Mouse (Mus musculus) forebrain, embryonic 12.5 days (tissue): Measurements from ENCODE around the gene Zc3h8. TPM values are rescaled to one million over a fixed set of nuclear protein-coding genes. Genes with fewer than 3 reads are reported as not detected.

ENCODE experiments used
- ATAC-seq: fragments of 200-750 bp; cut with Nextera tagmentation; 2 replicates; pipeline ENCODE4 v1.8.0; 2017; ENCODE audit warnings: moderate TSS enrichment; ENCODE audit not compliant: low FRiP score
- H3K27ac ChIP-seq: fragments of 300-500 bp; sonication (generic); 2 replicates; pipeline ENCODE4 v1.5.1; 2016; ENCODE audit warnings: mild to moderate bottlenecking
- H3K27me3 ChIP-seq: fragments of 300-500 bp; sonication (generic); 2 replicates; pipeline ENCODE4 v1.6.1; 2016; ENCODE audit warnings: mild to moderate bottlenecking
- H3K36me3 ChIP-seq: fragments of 300-500 bp; sonication (generic); replicated peaks from 2 replicates; pipeline ENCODE4 v1.6.1; 2016; ENCODE audit warnings: mild to moderate bottlenecking
- H3K4me1 ChIP-seq: fragments of 300-500 bp; sonication (generic); 2 replicates; pipeline ENCODE4 v1.6.1; 2016
- H3K4me2 ChIP-seq: fragments of 300-500 bp; sonication (generic); 2 replicates; pipeline ENCODE4 v1.6.1; 2016; ENCODE audit warnings: mild to moderate bottlenecking, moderate library complexity
- H3K4me3 ChIP-seq: fragments of 300-500 bp; sonication (generic); replicated peaks from 2 replicates; pipeline ENCODE4 v1.5.1; 2016; ENCODE audit warnings: mild to moderate bottlenecking
- H3K9ac ChIP-seq: fragments of 300-500 bp; sonication (generic); 2 replicates; pipeline ENCODE4 v1.6.1; 2016; ENCODE audit warnings: mild to moderate bottlenecking
- H3K9me3 ChIP-seq: fragments of 300-500 bp; sonication (generic); 2 replicates; pipeline ENCODE4 v1.6.1; 2016
- WGBS: fragments of 180-500 bp; shearing (Covaris S2); methylation state at CpG from one replicate; pipeline ENCODE4 v1.1.7; 2016; 5-methylcytosine and 5-hydroxymethylcytosine counted together
- polyA plus RNA-seq: library from polyadenylated mRNA; unstranded; fragments of >200 nt; fragmentation: Nextera tagmentation; extraction: Ambion mirVana; gene quantifications from 2 replicates; pipeline ENCODE4 v1.2.1, GENCODE M21; 2016

Zc3h8 gene
- polyA plus RNA-seq, 1 experiment from 2014 or later: 8.7 TPM

DNA sequence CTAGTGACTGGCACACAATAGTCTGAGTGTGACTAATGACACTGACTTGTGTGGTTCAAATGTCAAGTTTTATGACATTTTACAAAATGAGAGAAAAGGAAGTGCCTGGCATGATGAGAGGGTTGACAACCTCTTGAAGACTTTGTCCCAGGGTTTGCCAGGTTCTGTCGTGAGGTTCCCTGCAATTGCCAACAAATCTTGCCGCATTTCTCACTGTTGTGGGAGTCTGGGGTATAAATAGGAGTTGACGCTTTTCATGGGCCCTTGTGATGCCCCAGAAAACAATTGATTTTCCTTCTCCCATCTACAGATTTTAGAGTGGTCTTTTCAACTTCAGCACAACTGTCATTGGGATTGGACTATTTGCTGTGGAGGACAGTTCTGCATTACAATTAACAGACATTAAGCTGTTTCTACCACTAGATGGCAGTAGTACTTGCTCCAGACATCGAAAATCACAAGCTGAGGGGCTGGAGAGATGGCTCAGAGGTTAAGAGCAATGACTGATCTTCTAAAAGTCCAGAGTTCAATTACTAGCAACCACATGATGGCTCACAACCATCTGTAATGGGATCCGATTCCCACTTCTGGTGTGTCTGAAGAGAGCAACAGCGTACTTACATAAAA is 4.2 kb upstream of the Zc3h8 start:
- H3K27ac ChIP-seq: no peak overlapping the region
- no peak overlapping the region for H3K4me3 ChIP-seq
- no peak overlapping the region for H3K4me2 ChIP-seq
- H3K27me3 ChIP-seq: peaks cover 10% of the 10 kb centered on the region; the same call in 1 of the 2 replicates
- 34% methylated on average over 6 of the region's 6 CpGs for WGBS
- no peak for ATAC-seq
- no peak overlapping the region for H3K9ac ChIP-seq
- no peaks in the 10 kb centered on the region for H3K9me3 ChIP-seq
- no peaks in the 10 kb centered on the region for H3K36me3 ChIP-seq
- no peaks in the 10 kb centered on the region for H3K4me1 ChIP-seq

DNA sequence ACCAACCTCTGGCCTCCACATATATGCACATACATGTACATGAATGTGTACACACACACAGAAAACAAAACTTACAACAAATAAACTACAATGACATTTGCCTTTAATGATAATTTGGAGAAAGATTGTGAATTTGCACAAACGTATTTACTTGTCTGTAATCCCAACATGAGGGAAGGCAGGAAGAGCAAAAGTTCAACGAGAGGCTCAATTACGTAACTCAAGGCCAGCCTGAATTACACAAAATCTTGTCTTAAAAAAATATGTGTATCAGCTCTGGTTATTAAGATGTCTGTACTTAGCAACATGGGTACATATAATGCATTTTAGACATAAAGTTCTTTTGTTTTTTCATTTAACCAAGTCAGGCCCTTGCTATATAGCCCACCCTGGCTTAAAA is 7.6 kb downstream of the Zc3h8 start:
- H3K4me1 ChIP-seq: no peaks in the 10 kb centered on the region
- ATAC-seq: no peak
- no peaks in the 10 kb centered on the region for H3K9me3 ChIP-seq
- no peaks in the 10 kb centered on the region for H3K27me3 ChIP-seq
- WGBS: 94% methylated on average over 3 of the region's 3 CpGs
- no peak overlapping the region for H3K27ac ChIP-seq
- no peak overlapping the region for H3K4me3 ChIP-seq
- no peak overlapping the region for H3K9ac ChIP-seq
- no peak overlapping the region for H3K4me2 ChIP-seq
- H3K36me3 ChIP-seq: peaks cover 20% of the 10 kb centered on the region

DNA sequence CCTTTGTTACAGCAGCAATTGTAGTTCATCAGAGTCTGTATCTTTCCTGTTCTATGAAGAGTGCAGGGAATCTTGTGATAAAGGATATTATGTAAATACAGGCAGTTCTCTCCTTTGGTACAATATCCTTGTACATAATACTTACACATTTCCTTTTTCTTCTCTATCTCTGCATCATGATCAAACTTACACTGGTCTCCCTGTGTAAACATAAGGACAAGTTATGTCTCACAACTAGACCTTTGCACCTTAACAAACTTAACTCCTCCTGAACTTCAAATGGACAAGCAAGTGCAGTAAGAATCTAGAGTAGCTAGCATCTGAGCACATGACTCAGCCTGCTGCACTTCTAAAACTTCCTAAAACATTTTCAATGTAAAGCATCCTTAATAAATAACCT is 13.2 kb downstream of the Zc3h8 start:
- peaks cover 34% of the 10 kb centered on the region for H3K36me3 ChIP-seq
- no peaks in the 10 kb centered on the region for H3K27me3 ChIP-seq
- no peak for ATAC-seq

DNA sequence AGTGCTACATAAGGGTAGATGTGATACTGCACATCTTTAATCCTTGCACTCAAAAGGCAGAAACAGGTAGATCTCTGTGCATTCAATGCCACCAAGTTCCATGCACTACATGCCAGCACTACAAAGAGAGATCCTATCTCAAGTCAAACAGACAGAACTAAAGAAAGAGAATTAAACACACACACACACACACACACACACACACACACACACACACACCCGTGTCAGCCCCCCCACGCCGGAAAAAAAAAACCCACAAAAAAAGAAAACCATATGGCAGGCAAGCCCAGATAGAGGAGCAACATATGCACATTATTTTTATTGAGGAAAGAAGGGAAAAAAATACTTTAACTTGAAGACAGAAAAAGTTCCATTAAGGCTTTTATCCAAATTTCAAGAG is 15.4 kb downstream of the Zc3h8 start:
- no peaks in the 10 kb centered on the region for H3K27me3 ChIP-seq
- no peaks in the 10 kb centered on the region for H3K4me1 ChIP-seq
- H3K27ac ChIP-seq: no peak overlapping the region
- WGBS: 93% methylated on average over 3 of the region's 3 CpGs
- no peak overlapping the region for H3K4me2 ChIP-seq
- H3K4me3 ChIP-seq: no peak overlapping the region
- H3K9me3 ChIP-seq: no peaks in the 10 kb centered on the region
- no peak for ATAC-seq
- no peak overlapping the region for H3K9ac ChIP-seq
- H3K36me3 ChIP-seq: peaks cover 35% of the 10 kb centered on the region

More for the DNA sequence above, 13.2 kb downstream of the Zc3h8 start:
- Histone ChIP-seq H3K4me1 (no peaks in the 10 kb centered on the region), H3K9me3 (no peaks in the 10 kb centered on the region), H3K27ac (no peak overlapping the region), H3K9ac (no peak overlapping the region), H3K4me3 (no peak overlapping the region), H3K4me2 (no peak overlapping the region)

DNA sequence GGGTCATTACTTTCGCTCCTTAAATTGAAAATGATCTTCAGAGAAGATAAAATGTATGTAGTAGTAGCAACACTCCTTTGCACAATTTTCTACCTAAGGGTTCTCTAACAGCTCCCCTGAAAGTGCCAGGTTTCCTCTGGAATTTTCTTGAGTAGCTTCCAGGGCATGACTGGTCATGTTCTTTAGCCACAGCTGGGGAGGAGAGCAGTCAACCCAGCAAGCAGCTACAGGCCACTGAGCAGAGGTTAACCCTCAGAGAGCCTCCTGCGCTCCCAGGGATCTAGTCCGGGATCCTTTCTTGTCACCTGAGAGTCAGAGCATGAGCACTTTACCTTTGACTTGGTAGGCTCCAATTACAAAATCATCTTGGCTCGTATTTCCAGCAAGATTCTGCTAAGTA is 19.1 kb downstream of the Zc3h8 start:
- Histone ChIP-seq H3K9me3 (no peaks in the 10 kb centered on the region), H3K36me3 (peaks cover 27% of the 10 kb centered on the region), H3K9ac (no peak overlapping the region), H3K27ac (no peak overlapping the region), H3K27me3 (no peaks in the 10 kb centered on the region), H3K4me3 (no peak overlapping the region), H3K4me2 (no peak overlapping the region), H3K4me1 (no peaks in the 10 kb centered on the region)
- WGBS: 92% methylated on average over 4 of the region's 4 CpGs
- ATAC-seq: no peak

DNA sequence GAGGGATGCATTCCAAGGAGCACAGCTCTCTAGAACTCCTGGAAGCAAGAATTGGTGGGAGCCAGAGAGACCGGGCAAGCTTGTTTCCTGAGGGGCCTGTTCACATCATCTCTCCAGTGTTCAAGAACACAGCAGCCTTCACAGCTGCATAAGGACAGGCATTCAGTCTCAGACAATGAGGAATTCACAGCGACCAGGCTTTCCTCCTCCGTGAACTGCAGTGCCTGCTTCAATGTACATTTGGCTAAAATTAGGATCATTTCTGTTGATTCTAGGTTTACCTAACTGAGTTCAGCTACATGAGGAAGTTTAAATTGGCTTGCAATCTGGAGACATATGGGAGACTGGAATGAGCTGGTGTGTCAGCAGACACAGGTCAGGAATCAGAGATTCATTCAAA is 27.3 kb downstream of the Zc3h8 start:
- H3K36me3 ChIP-seq: no peaks in the 10 kb centered on the region
- H3K9ac ChIP-seq: no peak overlapping the region
- no peak overlapping the region for H3K4me2 ChIP-seq
- no peak for ATAC-seq
- H3K27me3 ChIP-seq: 0 out of 2 replicates have a peak, but pooled peaks cover 3% of the 10 kb centered on the region
- 68% methylated on average over 3 of the region's 3 CpGs for WGBS
- H3K9me3 ChIP-seq: no peaks in the 10 kb centered on the region
- no peak overlapping the region for H3K4me3 ChIP-seq
- no peaks in the 10 kb centered on the region for H3K4me1 ChIP-seq
- H3K27ac ChIP-seq: no peak overlapping the region

DNA sequence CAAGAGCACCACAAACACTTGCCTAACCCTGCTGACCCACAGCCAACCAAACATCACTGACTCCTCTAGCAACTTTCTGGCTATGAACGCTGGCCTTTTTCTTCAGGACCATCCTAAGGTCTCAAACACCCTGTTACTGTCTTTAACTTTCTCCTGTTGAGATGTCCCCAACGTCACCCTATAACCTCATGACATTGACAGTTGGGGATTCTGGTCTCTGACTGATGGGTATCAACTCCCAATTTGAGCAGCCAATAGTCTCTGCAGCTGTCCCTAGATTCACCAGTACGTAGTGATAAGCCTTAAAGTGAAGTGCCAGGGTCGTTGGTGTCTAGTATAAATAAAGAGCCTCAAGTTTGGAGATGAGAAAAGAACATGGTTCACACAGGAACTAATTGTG is 28.9 kb downstream of the Zc3h8 start:
- Histone ChIP-seq H3K4me3 (no peak overlapping the region), H3K4me1 (no peaks in the 10 kb centered on the region), H3K4me2 (no peak overlapping the region), H3K9me3 (no peaks in the 10 kb centered on the region), H3K27ac (no peak overlapping the region), H3K36me3 (no peaks in the 10 kb centered on the region), H3K27me3 (0 out of 2 replicates have a peak, but pooled peaks cover 3% of the 10 kb centered on the region), H3K9ac (no peak overlapping the region)
- no peak for ATAC-seq
- WGBS: 81% methylated on average over 4 of the region's 4 CpGs

DNA sequence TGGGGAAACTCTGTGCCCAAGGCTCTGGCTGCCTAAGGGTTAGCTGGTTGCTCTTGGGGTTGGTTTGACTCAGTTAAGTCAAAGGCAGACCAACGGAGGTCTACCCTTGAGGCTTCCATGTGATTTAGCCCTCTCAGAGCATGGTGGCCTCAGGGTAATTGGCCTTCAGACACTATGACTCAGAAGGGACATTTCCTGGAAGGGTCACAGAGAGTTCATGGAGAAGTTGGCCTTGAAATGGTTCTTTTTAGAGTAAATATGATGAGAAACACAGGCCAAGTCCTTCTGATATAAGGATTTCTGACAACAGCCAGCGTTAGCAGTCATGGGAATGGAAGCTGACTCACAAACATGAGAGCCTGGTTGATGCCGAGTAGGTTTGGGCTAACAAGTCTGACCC is 40.2 kb downstream of the Zc3h8 start:
- Histone ChIP-seq H3K27me3 (no peaks in the 10 kb centered on the region), H3K4me3 (no peak overlapping the region), H3K4me2 (no peak overlapping the region), H3K9me3 (peaks cover 6% of the 10 kb centered on the region; the same call in 1 of the 2 replicates), H3K36me3 (no peaks in the 10 kb centered on the region), H3K27ac (no peak overlapping the region), H3K9ac (no peak overlapping the region), H3K4me1 (no peaks in the 10 kb centered on the region)
- 95% methylated on average over 3 of the region's 3 CpGs for WGBS
- ATAC-seq: no peak

DNA sequence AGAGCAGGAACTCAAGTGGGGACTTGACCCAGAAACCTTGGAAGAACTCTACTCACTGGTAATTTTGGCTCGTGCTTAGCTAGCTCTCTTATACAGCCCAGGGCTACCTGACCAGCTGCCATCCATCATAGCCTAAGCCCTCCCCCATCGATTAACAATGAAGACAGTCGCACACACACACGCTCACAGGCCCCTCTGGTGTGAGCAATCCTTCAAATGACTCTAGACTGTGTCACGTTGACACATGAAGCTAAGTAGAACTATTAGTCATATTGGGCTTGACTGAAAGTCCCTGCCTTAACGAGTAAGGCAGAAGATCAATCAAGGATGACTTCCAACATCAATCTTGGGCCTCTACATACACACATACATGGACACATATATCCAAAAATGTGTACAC is 41.0 kb downstream of the Zc3h8 start:
- Histone ChIP-seq H3K4me1 (no peaks in the 10 kb centered on the region), H3K27me3 (no peaks in the 10 kb centered on the region), H3K36me3 (no peaks in the 10 kb centered on the region), H3K27ac (no peak overlapping the region), H3K4me3 (no peak overlapping the region), H3K9me3 (peaks cover 6% of the 10 kb centered on the region; the same call in 1 of the 2 replicates), H3K9ac (no peak overlapping the region), H3K4me2 (no peak overlapping the region)
- 90% methylated on average over 6 of the region's 6 CpGs for WGBS
- ATAC-seq: no peak

DNA sequence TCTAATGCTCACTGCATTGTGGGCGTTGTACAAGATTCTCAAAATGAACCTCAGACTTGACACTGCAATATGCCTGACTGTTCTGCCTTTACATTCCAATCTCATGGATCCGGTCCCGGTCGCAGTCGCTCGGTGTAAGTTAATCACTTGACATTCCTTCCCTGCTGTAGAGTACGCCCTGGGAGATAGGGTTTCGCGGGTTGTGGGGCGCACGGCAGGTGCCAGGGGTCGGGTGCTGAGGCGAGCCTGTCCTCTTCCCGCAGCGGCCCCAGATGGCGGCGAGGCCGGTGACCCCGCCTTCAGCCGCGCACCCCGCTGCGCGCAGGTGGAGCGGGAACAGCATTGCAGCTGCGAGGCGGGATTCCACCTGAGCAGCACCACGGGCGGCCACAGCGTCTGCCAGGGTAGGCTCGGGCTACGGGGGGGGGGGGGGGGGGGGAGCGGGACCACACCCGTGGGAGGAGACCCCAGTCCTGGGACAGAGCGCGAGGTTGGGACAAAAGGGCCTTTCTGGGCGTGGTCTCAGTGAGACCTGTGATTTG is 51.6 kb downstream of the Zc3h8 start:
- no peak for ATAC-seq
- H3K27me3 ChIP-seq: no peaks in the 10 kb centered on the region
- peak overlapping the region; percentile 71 for H3K4me2 ChIP-seq
- H3K9ac ChIP-seq: peak overlapping the region; percentile 49; the same call in 1 of the 2 replicates
- 2% methylated on average over 35 of the region's 37 CpGs for WGBS
- H3K9me3 ChIP-seq: no peaks in the 10 kb centered on the region
- peaks cover 6% of the 10 kb centered on the region for H3K4me1 ChIP-seq
- peak overlapping the region; percentile 40 for H3K4me3 ChIP-seq
- no peaks in the 10 kb centered on the region for H3K36me3 ChIP-seq
- H3K27ac ChIP-seq: no peak overlapping the region

DNA sequence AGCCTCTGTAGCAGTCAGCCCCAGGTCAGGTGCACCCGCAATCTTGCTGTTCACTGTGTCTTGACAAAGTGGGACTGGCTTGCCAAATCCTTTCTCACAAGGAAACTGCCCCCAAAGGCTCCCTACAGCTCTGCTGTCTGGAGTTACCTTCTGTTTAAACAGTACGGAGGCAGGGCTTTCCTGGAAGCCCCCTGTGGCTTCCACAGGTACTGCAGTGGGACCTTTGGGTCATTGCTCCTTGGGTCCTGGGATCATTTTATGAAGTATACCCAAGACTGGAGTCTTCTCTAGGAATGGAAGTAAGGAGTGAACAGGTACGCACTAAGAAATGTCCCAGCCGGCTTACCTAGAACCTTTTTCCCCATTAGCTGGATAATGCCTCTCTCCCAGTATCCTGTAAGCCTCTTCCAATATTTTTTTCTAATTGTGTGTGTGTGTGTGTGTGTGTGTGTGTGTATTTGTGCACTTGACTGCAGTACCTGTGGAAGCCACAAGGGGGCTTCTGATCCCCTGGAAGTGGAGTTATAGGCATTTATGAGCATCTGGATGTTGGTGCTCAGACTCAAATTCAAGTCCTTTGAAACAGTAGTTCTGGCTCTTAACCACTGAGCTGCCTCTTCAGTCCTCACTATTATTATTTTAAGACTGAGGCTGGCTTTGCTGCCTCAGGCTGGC is 53.1 kb downstream of the Zc3h8 start:
- Histone ChIP-seq H3K27me3 (no peaks in the 10 kb centered on the region), H3K4me3 (no peak overlapping the region), H3K9me3 (no peaks in the 10 kb centered on the region), H3K4me2 (no peak overlapping the region), H3K36me3 (no peaks in the 10 kb centered on the region), H3K27ac (no peak overlapping the region), H3K9ac (no peak overlapping the region), H3K4me1 (peaks cover 6% of the 10 kb centered on the region)
- WGBS: 90% methylated on average over 4 of the region's 4 CpGs
- no peak for ATAC-seq

DNA sequence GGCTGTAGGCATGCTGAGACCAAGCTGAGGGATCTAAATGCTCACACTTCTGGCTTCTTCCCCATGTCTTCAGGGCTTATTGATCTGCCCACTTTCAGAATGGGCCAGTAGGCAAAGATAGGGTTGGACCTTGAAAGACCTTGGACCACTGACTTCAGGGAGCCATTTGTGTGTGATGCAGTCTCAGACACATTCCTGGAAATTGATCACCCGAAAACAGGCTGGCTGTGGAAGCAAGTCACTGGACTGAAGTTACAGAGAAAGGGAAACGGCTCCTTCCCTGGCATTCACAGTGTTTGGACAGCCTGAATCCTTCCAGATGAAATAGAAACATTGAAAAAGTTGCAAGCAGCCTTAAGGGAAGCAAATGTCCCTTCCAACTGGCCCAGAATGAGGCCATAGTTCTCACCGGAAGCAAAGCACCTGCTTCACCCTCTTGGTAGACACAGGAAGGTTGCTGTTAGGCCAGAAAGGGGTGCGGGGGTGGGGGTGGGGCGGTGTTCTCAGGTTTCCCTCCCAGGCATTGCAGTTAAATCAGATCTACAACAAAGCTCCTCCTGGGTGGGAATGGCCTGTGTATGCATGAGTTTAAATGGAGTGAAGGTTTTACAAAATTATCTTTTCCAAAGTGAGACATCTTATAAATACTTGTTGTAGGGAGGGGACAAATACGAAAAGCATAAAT is 55.9 kb downstream of the Zc3h8 start:
- Histone ChIP-seq H3K36me3 (no peaks in the 10 kb centered on the region), H3K27ac (no peak overlapping the region), H3K4me2 (no peak overlapping the region), H3K4me1 (peaks cover 6% of the 10 kb centered on the region), H3K9ac (no peak overlapping the region), H3K27me3 (no peaks in the 10 kb centered on the region), H3K4me3 (no peak overlapping the region), H3K9me3 (no peaks in the 10 kb centered on the region)
- ATAC-seq: no peak
- 61% methylated on average over 6 of the region's 6 CpGs for WGBS
